ENCODE assay signal across 16 mouse cellular contexts in the genomic region with DNA sequence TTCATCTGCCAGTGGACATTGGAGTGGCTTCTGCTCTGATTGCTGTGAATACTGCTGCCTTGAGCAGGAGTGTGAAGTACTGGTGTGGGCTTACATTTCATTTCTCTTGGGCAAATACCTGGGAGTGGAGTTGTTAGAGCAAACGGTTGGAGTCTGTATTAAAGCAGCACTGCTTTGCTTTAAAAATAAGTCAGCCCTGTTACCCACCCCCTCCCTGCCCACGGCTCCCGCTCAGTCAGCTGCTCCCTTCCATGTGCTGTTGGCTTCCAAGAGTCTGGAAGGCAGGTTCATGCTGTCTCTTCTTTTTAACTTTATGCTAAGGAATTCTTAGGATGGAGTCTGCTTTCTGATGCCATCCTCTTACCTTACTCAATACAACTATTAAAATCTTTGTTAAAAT.
"Had no signal": no experiment of that assay in that cellular context is flagged by ENCODE, and none has a peak within 500 bp of the region (broad histone marks: within the 10 kb centered on the region; RNA-seq: fewer than 3 reads in every experiment).

No protein-coding gene starts in this region.

- ATAC-seq: liver, postnatal 0 days; lung, postnatal 0 days; midbrain, embryonic 13.5 days; midbrain, embryonic 15.5 days had no signal

- H3K27ac ChIP-seq: lung, embryonic 15.5 days; macrophage; midbrain, embryonic 13.5 days; midbrain, embryonic 15.5 days; neural tube, embryonic 12.5 days; stomach, embryonic 15.5 days; stomach, postnatal 0 days had no signal

- H3K4me3 ChIP-seq: lung, embryonic 15.5 days; megakaryocyte, embryonic 14.5 days; midbrain, embryonic 13.5 days; midbrain, embryonic 15.5 days; neural tube, embryonic 12.5 days; stomach, embryonic 15.5 days had no signal

- DNase-seq: liver, postnatal 0 days; lung, adult 2 months; lung, postnatal 14 days; lung, postnatal 36 days; thymus, adult 18-20 months; thymus, postnatal 14 days; thymus, postnatal 36 days had no signal
